Mouse (Mus musculus) neural tube, embryonic 12.5 days (tissue): ENCODE data around the gene Efhd1. TPM values are rescaled to one million over a fixed set of nuclear protein-coding genes. Genes with fewer than 3 reads are reported as not detected.

Experiments
- ATAC-seq: fragments of 200-750 bp; cut with Nextera tagmentation; 2 replicates; pipeline ENCODE4 v1.8.0; 2017; ENCODE audit warnings: low read depth, mild to moderate bottlenecking, moderate TSS enrichment, moderate library complexity; ENCODE audit not compliant: low FRiP score
- H3K27ac ChIP-seq: fragments of 300-500 bp; sonication (generic); 2 replicates; pipeline ENCODE4 v1.5.1; 2016
- H3K27me3 ChIP-seq: fragments of 300-500 bp; sonication (generic); replicated peaks from 2 replicates; pipeline ENCODE4 v1.6.1; 2016; ENCODE audit warnings: mild to moderate bottlenecking
- H3K36me3 ChIP-seq: fragments of 300-500 bp; sonication (generic); 2 replicates; pipeline ENCODE4 v1.6.1; 2016; ENCODE audit warnings: mild to moderate bottlenecking
- H3K4me1 ChIP-seq: fragments of 300-500 bp; sonication (generic); 2 replicates; pipeline ENCODE4 v1.6.1; 2016
- H3K4me2 ChIP-seq: fragments of 300-500 bp; sonication (generic); replicated peaks from 2 replicates; pipeline ENCODE4 v1.6.1; 2016; ENCODE audit warnings: mild to moderate bottlenecking
- H3K4me3 ChIP-seq: fragments of 300-500 bp; sonication (generic); 2 replicates; pipeline ENCODE4 v1.5.1; 2016
- H3K9ac ChIP-seq: fragments of 300-500 bp; sonication (generic); 2 replicates; pipeline ENCODE4 v1.6.1; 2016; ENCODE audit warnings: mild to moderate bottlenecking
- H3K9me3 ChIP-seq: fragments of 300-500 bp; sonication (generic); 2 replicates; pipeline ENCODE4 v1.6.1; 2016; ENCODE audit warnings: mild to moderate bottlenecking
- WGBS: fragments of 180-500 bp; shearing (Covaris S2); methylation state at CpG from one replicate; pipeline ENCODE4 v1.1.7; 2016; 5-methylcytosine and 5-hydroxymethylcytosine counted together
- polyA plus RNA-seq: library from polyadenylated mRNA; unstranded; fragments of >200 nt; fragmentation: Nextera tagmentation; extraction: Ambion mirVana; gene quantifications from 2 replicates; pipeline ENCODE4 v1.2.1, GENCODE M21; 2016

Gene Efhd1
- polyA plus RNA-seq, 1 experiment from 2014 or later = 0.84 TPM

GRCm38 (mm10) chr1:87252040-87252609 lies 12.0 kb upstream of the Efhd1 start:
- no peak overlapping the region for H3K4me3 ChIP-seq
- WGBS = 63% methylated on average over 5 of the region's 5 CpGs
- no peaks in the 10 kb centered on the region for H3K9me3 ChIP-seq
- no peak overlapping the region for H3K4me2 ChIP-seq
- no peak overlapping the region for H3K9ac ChIP-seq
- H3K27ac ChIP-seq = no peak overlapping the region
- ATAC-seq = no peak
- H3K4me1 ChIP-seq = no peaks in the 10 kb centered on the region
- H3K36me3 ChIP-seq = no peaks in the 10 kb centered on the region
- no peaks in the 10 kb centered on the region for H3K27me3 ChIP-seq

- 61% methylated on average over 4 of the region's 4 CpGs for WGBS
- Histone ChIP-seq H3K4me1 (peaks cover 6% of the 10 kb centered on the region), H3K9ac (no peak overlapping the region), H3K27ac (no peak overlapping the region), H3K9me3 (no peaks in the 10 kb centered on the region), H3K36me3 (no peaks in the 10 kb centered on the region), H3K27me3 (peaks cover 8% of the 10 kb centered on the region; the same call in 1 of the 2 replicates), H3K4me3 (no peak overlapping the region), H3K4me2 (no peak overlapping the region)
- no peak for ATAC-seq
Measured at GRCm38 (mm10) chr1:87255173-87255572, 9.0 kb upstream of the Efhd1 start.

- H3K9ac ChIP-seq = no peak overlapping the region
- 10% methylated on average over 11 of the region's 11 CpGs for WGBS
Measured at GRCm38 (mm10) chr1:87257691-87258090, 6.5 kb upstream of the Efhd1 start.

GRCm38 (mm10) chr1:87258484-87258883 lies 5.7 kb upstream of the Efhd1 start:
- no peak overlapping the region for H3K9ac ChIP-seq
- no peak overlapping the region for H3K27ac ChIP-seq
- no peak for ATAC-seq
- peaks cover 28% of the 10 kb centered on the region for H3K27me3 ChIP-seq
- H3K36me3 ChIP-seq = no peaks in the 10 kb centered on the region
- peaks cover 6% of the 10 kb centered on the region for H3K4me1 ChIP-seq
- H3K4me2 ChIP-seq = 0 out of 2 replicates have a peak overlapping the region, but pooled peaks have one; percentile 9
- no peak overlapping the region for H3K4me3 ChIP-seq
- 12% methylated on average over 14 of the region's 14 CpGs for WGBS
- H3K9me3 ChIP-seq = no peaks in the 10 kb centered on the region

More at GRCm38 (mm10) chr1:87257691-87258090, 6.5 kb upstream of the Efhd1 start:
- no peaks in the 10 kb centered on the region for H3K36me3 ChIP-seq
- H3K27ac ChIP-seq = no peak overlapping the region
- no peak overlapping the region for H3K4me3 ChIP-seq
- H3K9me3 ChIP-seq = no peaks in the 10 kb centered on the region
- no peak overlapping the region for H3K4me2 ChIP-seq
- peaks cover 6% of the 10 kb centered on the region for H3K4me1 ChIP-seq
- peaks cover 20% of the 10 kb centered on the region for H3K27me3 ChIP-seq
- no peak for ATAC-seq

- 84% methylated on average over 2 of the region's 2 CpGs for WGBS
- no peak for ATAC-seq
- Histone ChIP-seq H3K4me3 (no peak overlapping the region), H3K27ac (no peak overlapping the region), H3K36me3 (no peaks in the 10 kb centered on the region), H3K9ac (no peak overlapping the region), H3K4me1 (peaks cover 13% of the 10 kb centered on the region), H3K27me3 (peaks cover 36% of the 10 kb centered on the region), H3K4me2 (no peak overlapping the region), H3K9me3 (no peaks in the 10 kb centered on the region)
Measured at GRCm38 (mm10) chr1:87259316-87259715, 4.8 kb upstream of the Efhd1 start.

GRCm38 (mm10) chr1:87263257-87263656 lies 906 bp upstream of the Efhd1 start:
- no peak for ATAC-seq
- WGBS = 2% methylated on average over 9 of the region's 9 CpGs
- Histone ChIP-seq H3K27ac (no peak overlapping the region), H3K27me3 (peaks cover 71% of the 10 kb centered on the region), H3K9ac (no peak overlapping the region), H3K4me2 (no peak overlapping the region; the same call in 1 of the 2 replicates), H3K4me3 (no peak overlapping the region), H3K9me3 (no peaks in the 10 kb centered on the region), H3K4me1 (peaks cover 23% of the 10 kb centered on the region), H3K36me3 (no peaks in the 10 kb centered on the region)

DNA sequence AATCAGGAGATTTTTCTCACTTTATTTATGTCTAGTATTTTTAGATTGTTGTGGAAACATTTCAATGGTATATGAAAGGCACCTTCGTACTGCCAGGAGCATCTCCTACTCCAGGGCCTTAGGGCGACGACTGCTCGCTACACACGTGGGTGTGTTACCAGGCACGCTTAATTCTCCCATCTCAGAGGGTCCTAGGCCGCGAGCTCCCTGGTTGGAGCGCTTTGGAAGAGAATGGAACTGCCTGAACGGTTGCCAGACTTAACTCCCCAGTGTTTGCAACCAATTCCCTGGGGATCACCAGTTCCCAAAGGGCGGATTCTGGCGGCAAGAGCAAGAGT lies 398 bp upstream of the Efhd1 start:
- no peak overlapping the region for H3K9ac ChIP-seq
- H3K4me3 ChIP-seq = peak overlapping the region; percentile 38
- no peaks in the 10 kb centered on the region for H3K36me3 ChIP-seq
- H3K4me2 ChIP-seq = peak overlapping the region; percentile 83
- no peaks in the 10 kb centered on the region for H3K9me3 ChIP-seq
- 2% methylated on average over 12 of the region's 12 CpGs for WGBS
- H3K27ac ChIP-seq = no peak overlapping the region
- H3K4me1 ChIP-seq = peaks cover 23% of the 10 kb centered on the region
- peak; percentile 42; the same call in 1 of the 2 replicates for ATAC-seq
- peaks cover 72% of the 10 kb centered on the region for H3K27me3 ChIP-seq

DNA sequence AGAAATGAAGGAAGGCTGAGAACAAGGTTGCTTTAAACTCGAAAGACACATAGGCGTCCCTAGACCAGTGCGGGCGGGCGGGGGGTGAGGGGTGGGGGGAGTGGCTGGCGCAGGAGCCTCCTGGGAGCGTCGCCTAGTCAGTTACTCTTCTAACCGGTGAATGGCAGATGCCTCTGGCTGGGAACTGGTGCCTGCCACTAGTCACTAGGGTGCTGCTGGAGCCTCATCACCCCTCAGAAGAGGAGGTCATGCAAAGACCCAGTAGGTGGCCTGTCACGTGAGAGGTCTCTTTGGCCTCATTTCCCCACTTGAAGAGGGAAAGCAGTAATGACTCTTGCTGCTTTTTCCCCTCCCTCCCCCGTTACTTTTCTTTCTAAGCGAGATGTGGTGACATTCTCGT lies 1.0 kb downstream of the Efhd1 start:
- Histone ChIP-seq H3K4me2 (peak overlapping the region; percentile 83), H3K9ac (0 out of 2 replicates have a peak overlapping the region, but pooled peaks have one; percentile 38), H3K4me3 (peak overlapping the region; percentile 38; the same call in 1 of the 2 replicates), H3K4me1 (peaks cover 23% of the 10 kb centered on the region), H3K27ac (no peak overlapping the region), H3K27me3 (peaks cover 78% of the 10 kb centered on the region), H3K9me3 (no peaks in the 10 kb centered on the region), H3K36me3 (no peaks in the 10 kb centered on the region)
- 0% methylated on average over 13 of the region's 13 CpGs for WGBS
- ATAC-seq = no peak

- Histone ChIP-seq H3K27ac (no peak overlapping the region), H3K9me3 (no peaks in the 10 kb centered on the region), H3K27me3 (peaks cover 76% of the 10 kb centered on the region), H3K4me3 (no peak overlapping the region), H3K4me1 (peaks cover 35% of the 10 kb centered on the region), H3K9ac (no peak overlapping the region), H3K4me2 (no peak overlapping the region), H3K36me3 (no peaks in the 10 kb centered on the region)
- no peak for ATAC-seq
- 14% methylated on average over 8 of the region's 8 CpGs for WGBS
Measured at GRCm38 (mm10) chr1:87266296-87267090, 2.3 kb downstream of the Efhd1 start.

- H3K27me3 ChIP-seq = peaks cover 41% of the 10 kb centered on the region
- 34% methylated on average over 3 of the region's 3 CpGs for WGBS
- 0 out of 2 replicates have a peak overlapping the region, but pooled peaks have one; percentile 36 for H3K4me2 ChIP-seq
- H3K36me3 ChIP-seq = no peaks in the 10 kb centered on the region
- no peaks in the 10 kb centered on the region for H3K9me3 ChIP-seq
- H3K4me1 ChIP-seq = peaks cover 21% of the 10 kb centered on the region
- no peak overlapping the region for H3K4me3 ChIP-seq
- H3K27ac ChIP-seq = no peak overlapping the region
- no peak overlapping the region for H3K9ac ChIP-seq
- no peak for ATAC-seq
Measured at GRCm38 (mm10) chr1:87270204-87270603, 6.0 kb downstream of the Efhd1 start.

DNA sequence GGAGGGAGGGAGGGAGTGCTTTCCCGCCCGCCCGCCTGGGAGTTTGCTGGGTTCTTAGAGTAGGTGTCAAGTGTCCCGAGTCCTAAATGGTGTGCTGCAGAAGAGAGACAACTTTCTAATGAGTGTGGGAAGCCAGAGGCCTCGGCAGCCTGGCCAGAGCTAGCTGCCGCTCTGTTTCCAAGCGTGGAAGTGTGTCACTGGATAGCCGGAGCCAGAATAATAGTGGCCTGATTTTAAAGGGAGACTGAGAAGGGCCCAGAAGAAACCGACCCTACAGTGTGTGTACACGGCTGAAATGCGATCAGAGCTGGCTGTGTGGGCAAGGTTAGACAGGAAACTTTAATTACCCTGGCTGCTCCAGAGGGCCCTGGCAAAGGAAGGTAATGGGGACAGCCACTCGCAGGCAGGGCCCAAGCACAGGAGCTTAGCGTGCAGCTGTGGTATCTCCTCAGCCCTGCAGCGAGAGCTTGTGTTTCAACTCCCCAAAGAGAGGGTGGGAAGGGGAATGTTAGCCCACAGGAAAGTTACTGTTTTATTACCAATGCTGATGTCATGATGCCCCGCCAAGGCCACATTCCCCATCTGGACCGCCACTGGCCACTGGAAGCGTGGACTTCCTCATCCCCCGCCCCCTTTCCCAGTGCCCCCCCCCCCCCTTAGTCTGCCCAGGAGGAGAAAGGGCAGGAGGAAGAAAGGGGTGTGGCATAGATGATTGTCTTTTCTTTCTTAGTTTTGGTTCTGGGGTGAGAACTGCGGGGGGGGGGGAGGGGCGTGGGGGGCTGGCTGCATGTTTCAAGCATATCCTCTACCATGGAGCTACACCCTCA lies 6.7 kb downstream of the Efhd1 start:
- no peak overlapping the region for H3K27ac ChIP-seq

DNA sequence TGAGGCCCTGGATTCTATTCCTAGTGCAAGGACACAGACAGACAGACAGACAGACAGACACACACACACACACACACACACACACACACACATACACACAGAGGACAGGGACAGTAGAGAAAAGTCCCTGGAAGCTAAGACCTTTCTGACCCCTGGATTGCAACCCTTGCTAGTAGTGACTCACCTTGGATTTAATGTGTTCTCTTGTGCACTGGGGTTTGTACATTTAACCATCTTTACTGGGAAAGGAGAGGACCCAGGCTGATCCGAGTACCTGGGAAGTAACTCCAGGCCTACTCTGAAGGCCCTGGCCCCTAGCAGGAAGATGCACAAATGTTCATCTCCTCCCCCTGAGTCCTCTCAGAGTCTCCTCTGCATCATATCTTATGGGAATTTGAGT lies 7.4 kb downstream of the Efhd1 start:
- Histone ChIP-seq H3K4me1 (peaks cover 13% of the 10 kb centered on the region), H3K4me2 (no peak overlapping the region), H3K27ac (no peak overlapping the region), H3K9ac (no peak overlapping the region), H3K27me3 (peaks cover 27% of the 10 kb centered on the region), H3K9me3 (no peaks in the 10 kb centered on the region), H3K36me3 (no peaks in the 10 kb centered on the region), H3K4me3 (no peak overlapping the region)
- 74% methylated on average over 1 of the region's 1 CpGs for WGBS
- no peak for ATAC-seq

More for the DNA sequence above, 6.7 kb downstream of the Efhd1 start:
- 10% methylated on average over 18 of the region's 20 CpGs for WGBS
- ATAC-seq = 0 out of 2 replicates have a peak, but pooled peaks have one; percentile 17
- Histone ChIP-seq H3K9me3 (no peaks in the 10 kb centered on the region), H3K9ac (no peak overlapping the region), H3K36me3 (no peaks in the 10 kb centered on the region), H3K4me2 (peak overlapping the region; percentile 36), H3K4me3 (no peak overlapping the region), H3K4me1 (peaks cover 14% of the 10 kb centered on the region), H3K27me3 (peaks cover 35% of the 10 kb centered on the region)
